Comparison of ENCODE assay signal across 9 mouse cellular contexts in genomic region chr5:104108127-104108875, GRCm38 (mm10). TPM values are rescaled to one million over a fixed set of nuclear protein-coding genes. Genes with fewer than 3 reads are reported as not detected.
DNase-seq lines count a peak whose midpoint lies in the region; ATAC-seq and TF ChIP-seq lines count a peak whose summit lies in the region.
"Had no signal": no experiment of that assay in that cellular context is flagged by ENCODE, and none has a peak within 500 bp of the region (broad histone marks: within the 10 kb centered on the region; RNA-seq: fewer than 3 reads in every experiment).

No protein-coding gene starts in this region.

- DNase-seq in heart, adult 8-10 months (ENCODE audit: low spot score) = peak; percentile 19
- no peak for DNase-seq in heart, postnatal 10 days
- DNase-seq in midbrain, embryonic 10.5 days (ENCODE audit: low spot score) = peak; percentile 54
- no peak for DNase-seq in c-Kit-positive CD71-positive TER-119-positive erythroid progenitor cells, embryonic 14.5 days (ENCODE audit: low spot score)
- DNase-seq in frontal cortex, postnatal 25 days (ENCODE audit: low spot score in 2 of 2) = no peak
- DNase-seq in gastrocnemius, postnatal 4 days (ENCODE audit: low spot score in 2 of 2) = no peak

- no peaks in the 10 kb centered on the region for H3K27me3 ChIP-seq in ES-Bruce4 (ENCODE audit: control insufficient read depth, insufficient read depth, low read length, poor library complexity, severe bottlenecking)
- no peaks in the 10 kb centered on the region for H3K27me3 ChIP-seq in forebrain, embryonic 16.5 days (replicated peaks; ENCODE audit: control insufficient read depth, insufficient read depth, low read length)
- H3K27me3 ChIP-seq in midbrain, embryonic 10.5 days (ENCODE audit: low read depth, poor library complexity, severe bottlenecking) = peaks cover 13% of the 10 kb centered on the region; the same call in 1 of the 2 replicates

- TF ChIP-seq CTCF in ES-Bruce4 (IDR thresholded peaks at IDR 0.05; ENCODE audit: low read depth, low read length) = no peak

- no peaks in the 10 kb centered on the region for H3K9me3 ChIP-seq in ES-Bruce4 (replicated peaks; ENCODE audit: control insufficient read depth, insufficient read depth, low read length, poor library complexity, severe bottlenecking)
- no peaks in the 10 kb centered on the region for H3K9me3 ChIP-seq in forebrain, embryonic 16.5 days (ENCODE audit: control insufficient read depth, low read length)
- H3K9me3 ChIP-seq in midbrain, embryonic 10.5 days (replicated peaks) = no peaks in the 10 kb centered on the region
- H3K9me3 ChIP-seq: G1E had no signal

- intact Hi-C loops in heart, postnatal 10 days (cut with DNase I) = no loop called here

- no peak for TF ChIP-seq POLR2A in ES-Bruce4 (IDR thresholded peaks at IDR 0.05; ENCODE audit: insufficient read depth, low read length)

- H3K36me3 ChIP-seq in ES-Bruce4 (ENCODE audit: control insufficient read depth, insufficient read depth, low read length, poor library complexity, severe bottlenecking) = no peaks in the 10 kb centered on the region
- no peaks in the 10 kb centered on the region for H3K36me3 ChIP-seq in forebrain, embryonic 16.5 days (ENCODE audit: control insufficient read depth, insufficient read depth)
- H3K36me3 ChIP-seq in midbrain, embryonic 10.5 days = no peaks in the 10 kb centered on the region
- H3K36me3 ChIP-seq: G1E had no signal

- H3K27ac ChIP-seq in ES-Bruce4 (ENCODE audit: insufficient read depth, low read length) = peak overlapping the region; percentile 71
- H3K27ac ChIP-seq in forebrain, embryonic 16.5 days (ENCODE audit: low read length) = peak overlapping the region; percentile 52
- H3K27ac ChIP-seq in midbrain, embryonic 10.5 days (replicated peaks) = peak overlapping the region; percentile 81

- 46% methylated on average over 11 of the region's 11 CpGs for WGBS in forebrain, embryonic 16.5 days
- 59% methylated on average over 11 of the region's 11 CpGs for WGBS in midbrain, embryonic 10.5 days

- peaks cover 22% of the 10 kb centered on the region for H3K4me1 ChIP-seq in ES-Bruce4 (ENCODE audit: control insufficient read depth, insufficient read depth, low read length)
- peaks cover 47% of the 10 kb centered on the region for H3K4me1 ChIP-seq in forebrain, embryonic 16.5 days (replicated peaks; ENCODE audit: control insufficient read depth, insufficient read depth, low read length)
- H3K4me1 ChIP-seq in midbrain, embryonic 10.5 days = peaks cover 78% of the 10 kb centered on the region

- H3K9ac ChIP-seq in ES-Bruce4 (ENCODE audit: low read depth, poor library complexity, severe bottlenecking) = peak overlapping the region; percentile 13; the same call in 1 of the 2 replicates
- H3K9ac ChIP-seq in forebrain, embryonic 16.5 days (replicated peaks; ENCODE audit: low read depth, low read length) = peak overlapping the region; percentile 51

- TF ChIP-seq EP300 in ES-Bruce4 (IDR thresholded peaks at IDR 0.05; ENCODE audit: insufficient read depth, low read depth, low read length) = 0 out of 2 replicates have a peak, but pooled peaks have one; percentile 57

- peak; percentile 14 for ATAC-seq in forebrain, embryonic 16.5 days

- no peak overlapping the region for H3K4me3 ChIP-seq in ES-Bruce4 (ENCODE audit: low read depth, low read length)
- peak overlapping the region; percentile 34 for H3K4me3 ChIP-seq in forebrain, embryonic 16.5 days (replicated peaks; ENCODE audit: low read length)
- peak overlapping the region; percentile 38 for H3K4me3 ChIP-seq in midbrain, embryonic 10.5 days

- H3K4me2 ChIP-seq in forebrain, embryonic 16.5 days (ENCODE audit: low read length) = peak overlapping the region; percentile 58

RNA-seq across cellular contexts. Expression of gene Sparcl1, which starts 5.2 kb away (rescaled TPM):
- 100 to 1,000 TPM; 165 to 223 (median 203) TPM for total RNA-seq in heart, adult 8-10 months (2022)
- total RNA-seq in heart, postnatal 10 days (2021) = 100 to 1,000 TPM; 372 to 394 TPM
- 0.40 TPM in 1 of 2 replicates, not detected in the other for polyA plus RNA-seq in ES-Bruce4 (2011; ENCODE audit: insufficient read depth, insufficient read length, low read depth, missing spikeins)
- polyA plus RNA-seq in forebrain, embryonic 16.5 days (2015; fragmentation: Nextera tagmentation; extraction: Ambion mirVana) = 110 and 137 TPM in 2 replicates
- 30.0 and 42.1 TPM in 2 replicates for polyA plus RNA-seq in midbrain, embryonic 10.5 days (2016; fragmentation: Nextera tagmentation; extraction: Ambion mirVana)
- 100 to 1,000 TPM; 226 to 268 TPM for total RNA-seq in gastrocnemius, postnatal 4 days (2021)
- total RNA-seq: G1E had no signal
- polyA plus RNA-seq: G1E had no signal

RNA-seq across cellular contexts. Expression of gene Gm17660, which starts 30.9 kb away (rescaled TPM):
- not detected for total RNA-seq in heart, adult 8-10 months (2022)
- not detected for total RNA-seq in heart, postnatal 10 days (2021)
- not detected in 2 replicates for polyA plus RNA-seq in ES-Bruce4 (2011; ENCODE audit: insufficient read depth, insufficient read length, low read depth, missing spikeins)
- not detected in 2 replicates for polyA plus RNA-seq in forebrain, embryonic 16.5 days (2015; fragmentation: Nextera tagmentation; extraction: Ambion mirVana)
- not detected in 2 replicates for polyA plus RNA-seq in midbrain, embryonic 10.5 days (2016; fragmentation: Nextera tagmentation; extraction: Ambion mirVana)
- total RNA-seq in gastrocnemius, postnatal 4 days (2021) = not detected
- total RNA-seq: G1E had no signal
- polyA plus RNA-seq: G1E had no signal

Comparison
In these comparisons a context has a peak if more than half of its experiments do, and no peak if none do; other contexts are left out.
1. DNase-seq: peak in heart, adult 8-10 months (single experiment) and midbrain, embryonic 10.5 days (single experiment); none in heart, postnatal 10 days (0 of 2), c-Kit-positive CD71-positive TER-119-positive erythroid progenitor cells, embryonic 14.5 days (single experiment), frontal cortex, postnatal 25 days (0 of 2) and gastrocnemius, postnatal 4 days (0 of 2).
2. Peak in every context shown above with its lines, with median percentiles within 50 percentile points of each other: H3K27ac ChIP-seq.